Mouse (Mus musculus): ENCODE measurements around the gene Npas3. TPM values are rescaled to one million over a fixed set of nuclear protein-coding genes. Genes with fewer than 3 reads are reported as not detected.

The Npas3 gene
- polyA plus RNA-seq, 1 experiment, result not detected

DNA sequence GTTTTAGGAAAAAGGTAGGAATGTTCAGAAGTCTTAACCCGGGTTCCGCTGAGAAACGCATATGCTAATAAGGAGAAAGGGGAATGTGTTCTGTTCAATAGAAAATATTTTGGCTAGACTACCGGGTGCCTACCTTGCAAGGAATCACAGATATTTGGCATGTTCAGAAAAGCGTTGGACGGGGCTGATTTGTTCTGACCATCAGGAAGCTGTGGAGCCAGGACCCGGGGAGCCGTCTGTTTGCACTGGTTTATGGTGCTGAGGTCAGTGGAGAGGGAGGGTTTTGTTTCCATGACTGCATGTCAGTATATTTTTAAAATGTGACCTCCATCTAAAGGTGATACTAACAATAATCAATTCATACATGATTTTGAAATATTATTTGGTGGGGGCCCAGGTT is 43.5 kb downstream of the Npas3 start:
- Histone ChIP-seq H3K4me1 (ENCODE audit: control insufficient read depth) (no peaks in the 10 kb centered on the region), H3K27me3 (ENCODE audit: control insufficient read depth) (no peaks in the 10 kb centered on the region), H3K36me3 (ENCODE audit: control insufficient read depth) (no peaks in the 10 kb centered on the region), H3K4me3 (replicated peaks) (no peak overlapping the region), H3K9me3 (ENCODE audit: control insufficient read depth, low read length) (peaks cover 4% of the 10 kb centered on the region; the same call in 1 of the 2 replicates)
- TF ChIP-seq TAL1 (IDR thresholded peaks at IDR 0.05; ENCODE audit: low read length), result no peak

DNA sequence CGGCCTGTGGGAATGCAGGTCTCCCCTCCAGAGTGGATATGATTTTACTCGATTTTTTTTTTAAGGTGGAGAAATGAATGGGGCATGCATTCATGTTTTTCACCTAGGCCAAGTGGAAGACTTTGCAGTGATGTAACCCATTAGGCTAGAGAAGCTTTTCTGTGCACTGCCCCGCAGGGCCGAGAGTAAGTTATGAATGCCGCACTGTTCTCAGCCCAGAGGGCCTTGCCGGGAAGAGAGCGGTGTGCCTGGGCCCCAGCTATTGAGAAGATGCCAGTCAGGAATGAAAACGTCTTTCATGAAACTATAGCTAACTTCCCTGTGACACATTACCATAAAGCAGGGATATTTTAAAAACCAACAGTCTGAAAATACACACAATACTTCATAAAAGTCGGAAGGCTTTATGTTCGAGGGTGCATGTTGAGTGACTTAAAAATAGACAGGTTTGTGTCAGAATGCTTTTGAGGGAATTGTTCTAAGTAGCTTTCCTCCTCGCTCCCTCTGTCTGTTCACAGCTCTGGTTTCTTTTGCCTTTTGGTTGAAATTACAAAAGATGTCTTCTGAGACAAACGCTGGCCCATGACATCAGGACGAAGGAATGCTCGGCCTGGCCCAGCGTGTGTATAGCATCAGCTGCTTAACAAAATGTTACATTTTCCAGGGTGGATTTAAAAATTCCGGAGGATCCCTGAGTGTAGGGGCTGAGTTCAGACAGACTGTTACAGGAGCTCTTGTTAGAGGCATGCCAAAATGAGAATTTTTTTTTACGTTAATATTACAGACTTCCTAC is 44.2 kb downstream of the Npas3 start:
- H3K4me3 ChIP-seq (replicated peaks), result no peak overlapping the region
- no peaks in the 10 kb centered on the region for H3K27me3 ChIP-seq (ENCODE audit: control insufficient read depth)
- H3K36me3 ChIP-seq (ENCODE audit: control insufficient read depth), result no peaks in the 10 kb centered on the region
- no peaks in the 10 kb centered on the region for H3K4me1 ChIP-seq (ENCODE audit: control insufficient read depth)
- peaks cover 4% of the 10 kb centered on the region; the same call in 1 of the 2 replicates for H3K9me3 ChIP-seq (ENCODE audit: control insufficient read depth, low read length)
- no peak for TF ChIP-seq GATA1 (IDR thresholded peaks at IDR 0.05; ENCODE audit: low read length)
- no peak for TF ChIP-seq TAL1 (IDR thresholded peaks at IDR 0.05; ENCODE audit: low read length)

DNA sequence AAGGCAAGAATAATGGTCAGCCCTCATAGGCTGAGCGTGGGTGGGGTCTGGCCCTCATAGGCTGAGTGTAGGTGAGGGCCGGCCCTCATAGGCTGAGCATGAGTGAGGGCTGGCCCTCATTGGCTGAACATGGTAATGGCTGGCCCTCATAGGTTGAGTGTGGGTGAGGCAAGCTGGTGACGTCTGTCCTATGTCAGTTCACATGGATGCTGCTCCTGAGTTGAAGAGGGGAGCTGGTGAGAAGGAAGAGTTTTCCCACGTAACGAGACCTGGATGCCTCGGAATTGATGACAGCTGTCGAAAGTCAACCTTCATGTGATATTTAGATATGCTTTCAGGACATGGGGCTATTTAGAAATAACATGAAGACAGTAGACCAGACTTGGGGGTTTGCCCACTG is 45.5 kb downstream of the Npas3 start:
- Histone ChIP-seq H3K4me1 (ENCODE audit: control insufficient read depth) (no peaks in the 10 kb centered on the region), H3K27me3 (ENCODE audit: control insufficient read depth) (no peaks in the 10 kb centered on the region), H3K4me3 (replicated peaks) (no peak overlapping the region), H3K36me3 (ENCODE audit: control insufficient read depth) (no peaks in the 10 kb centered on the region), H3K9me3 (ENCODE audit: control insufficient read depth, low read length) (peaks cover 4% of the 10 kb centered on the region; the same call in 1 of the 2 replicates)
- TF ChIP-seq TAL1 (IDR thresholded peaks at IDR 0.05; ENCODE audit: low read length) (no peak), GATA1 (IDR thresholded peaks at IDR 0.05; ENCODE audit: low read length) (no peak)

DNA sequence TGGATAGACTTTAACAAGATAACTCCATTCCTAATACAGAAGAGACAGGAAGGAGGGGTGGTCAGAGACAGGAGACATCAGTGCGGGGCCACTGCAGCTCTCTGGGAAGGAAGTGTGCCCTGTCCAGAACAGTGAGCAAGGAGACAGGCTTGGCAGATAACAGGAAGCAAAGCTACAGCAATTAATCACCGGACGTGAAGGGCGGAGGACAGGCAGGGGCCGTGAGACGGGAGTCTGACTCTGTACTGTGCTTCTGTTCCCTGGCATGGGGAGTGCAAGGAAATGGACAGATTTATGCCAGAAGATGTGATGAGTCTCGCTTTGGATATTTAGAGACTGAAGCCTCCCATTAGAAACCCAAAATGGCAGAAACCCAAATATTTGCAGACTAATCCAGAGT is 47.3 kb downstream of the Npas3 start:
- TF ChIP-seq TAL1 (IDR thresholded peaks at IDR 0.05; ENCODE audit: low read length), result no peak
- TF ChIP-seq GATA1 (IDR thresholded peaks at IDR 0.05; ENCODE audit: low read length), result no peak
- H3K27me3 ChIP-seq (ENCODE audit: control insufficient read depth), result no peaks in the 10 kb centered on the region
- H3K9me3 ChIP-seq (ENCODE audit: control insufficient read depth, low read length), result peaks cover 4% of the 10 kb centered on the region; the same call in 1 of the 2 replicates
- H3K4me3 ChIP-seq (replicated peaks), result no peak overlapping the region
- H3K36me3 ChIP-seq (ENCODE audit: control insufficient read depth), result no peaks in the 10 kb centered on the region
- H3K4me1 ChIP-seq (ENCODE audit: control insufficient read depth), result no peaks in the 10 kb centered on the region

DNA sequence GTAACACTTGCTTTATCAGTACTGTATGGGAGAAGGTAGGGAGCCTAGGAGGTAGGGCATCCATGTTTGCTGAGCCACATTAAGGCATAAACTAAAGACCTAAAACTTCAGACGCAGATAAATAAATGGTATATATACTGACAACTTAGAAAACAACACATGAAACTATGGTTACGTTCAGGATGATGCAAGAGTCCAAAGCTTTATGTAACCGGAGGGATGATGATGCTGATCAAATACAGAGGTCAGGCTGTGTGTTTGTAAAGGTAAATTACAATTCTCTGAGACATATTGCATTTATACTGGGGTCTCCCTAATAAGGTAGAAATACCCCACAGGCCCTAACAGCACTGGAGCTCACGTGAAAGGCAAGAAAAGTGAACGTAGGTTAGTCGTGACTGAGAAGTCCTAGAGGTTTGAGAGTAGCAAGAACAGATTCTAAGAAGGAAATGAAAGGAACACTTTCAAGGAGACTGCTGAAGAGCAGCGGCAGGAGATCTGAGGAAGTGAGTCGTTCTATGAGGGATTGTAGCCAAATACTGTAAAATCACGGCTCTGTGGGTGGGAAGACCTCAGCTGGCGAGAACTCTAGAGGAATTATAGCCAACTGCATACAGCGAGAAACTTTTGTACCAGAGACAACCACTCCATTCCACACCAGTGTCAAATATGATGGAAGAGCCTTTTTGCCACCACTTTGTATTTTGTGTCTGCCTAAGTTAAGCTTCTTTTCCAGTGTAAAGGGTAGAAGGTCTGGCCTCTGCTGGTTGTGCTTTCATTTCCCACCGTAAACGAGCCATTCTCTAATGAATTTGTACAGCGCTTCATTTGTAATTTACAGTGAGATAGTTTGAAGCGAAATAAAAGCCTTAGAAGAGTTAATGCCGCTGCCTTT is 49.7 kb downstream of the Npas3 start:
- H3K4me3 ChIP-seq (replicated peaks), result no peak overlapping the region
- no peaks in the 10 kb centered on the region for H3K4me1 ChIP-seq (ENCODE audit: control insufficient read depth)
- H3K9me3 ChIP-seq (ENCODE audit: control insufficient read depth, low read length), result no peaks in the 10 kb centered on the region
- no peaks in the 10 kb centered on the region for H3K27me3 ChIP-seq (ENCODE audit: control insufficient read depth)
- H3K36me3 ChIP-seq (ENCODE audit: control insufficient read depth), result no peaks in the 10 kb centered on the region
- TF ChIP-seq GATA1 (IDR thresholded peaks at IDR 0.05; ENCODE audit: low read length) (no peak), TAL1 (IDR thresholded peaks at IDR 0.05; ENCODE audit: low read length) (no peak)

DNA sequence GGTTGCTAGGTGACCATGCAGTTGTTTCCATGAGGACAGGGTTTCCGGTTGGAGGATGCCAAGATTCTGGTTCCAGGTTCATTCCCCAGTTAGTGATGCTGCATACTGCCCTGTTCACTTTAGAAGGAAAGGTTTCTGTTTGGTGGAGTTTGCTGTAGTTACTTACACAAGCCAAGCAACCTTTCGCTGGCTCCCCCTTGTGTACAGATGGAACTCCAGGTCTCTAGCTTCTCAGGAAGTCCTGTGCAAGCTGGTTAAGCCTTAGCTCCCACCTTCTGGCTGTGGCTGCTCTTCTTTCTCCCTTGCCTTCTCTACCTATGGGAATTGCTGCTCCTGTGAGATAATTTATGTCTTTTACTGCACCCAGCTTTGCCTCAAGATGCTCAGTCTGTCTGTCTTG is 52.5 kb downstream of the Npas3 start:
- TF ChIP-seq GATA1 (IDR thresholded peaks at IDR 0.05; ENCODE audit: low read length) (no peak), TAL1 (IDR thresholded peaks at IDR 0.05; ENCODE audit: low read length) (no peak)
- no peaks in the 10 kb centered on the region for H3K36me3 ChIP-seq (ENCODE audit: control insufficient read depth)
- H3K9me3 ChIP-seq (ENCODE audit: control insufficient read depth, low read length), result no peaks in the 10 kb centered on the region
- no peaks in the 10 kb centered on the region for H3K27me3 ChIP-seq (ENCODE audit: control insufficient read depth)
- no peak overlapping the region for H3K4me3 ChIP-seq (replicated peaks)
- H3K4me1 ChIP-seq (ENCODE audit: control insufficient read depth), result no peaks in the 10 kb centered on the region

DNA sequence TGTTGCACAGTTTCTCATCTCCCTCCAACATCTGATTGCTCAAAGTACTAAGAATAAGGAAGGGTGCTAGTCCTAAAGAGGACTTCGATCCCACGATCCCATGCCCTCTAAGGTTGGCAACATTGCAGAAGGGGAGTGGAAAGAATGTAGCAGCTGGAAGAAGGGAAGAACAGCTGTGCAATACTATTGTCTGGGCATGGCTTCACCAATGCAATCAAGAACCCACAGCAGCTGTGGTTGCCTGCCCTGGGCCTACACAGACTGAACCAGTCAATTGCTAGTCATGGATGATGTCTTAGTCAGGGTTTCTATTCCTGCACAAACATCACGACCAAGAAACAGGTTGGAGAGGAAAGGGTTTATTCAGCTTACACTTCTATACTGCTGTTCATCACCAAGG is 53.7 kb downstream of the Npas3 start:
- TF ChIP-seq GATA1 (IDR thresholded peaks at IDR 0.05; ENCODE audit: low read length), result no peak
- TF ChIP-seq TAL1 (IDR thresholded peaks at IDR 0.05; ENCODE audit: low read length), result no peak
- Histone ChIP-seq H3K4me3 (replicated peaks) (no peak overlapping the region), H3K9me3 (ENCODE audit: control insufficient read depth, low read length) (no peaks in the 10 kb centered on the region), H3K4me1 (ENCODE audit: control insufficient read depth) (no peaks in the 10 kb centered on the region), H3K27me3 (ENCODE audit: control insufficient read depth) (no peaks in the 10 kb centered on the region), H3K36me3 (ENCODE audit: control insufficient read depth) (no peaks in the 10 kb centered on the region)

DNA sequence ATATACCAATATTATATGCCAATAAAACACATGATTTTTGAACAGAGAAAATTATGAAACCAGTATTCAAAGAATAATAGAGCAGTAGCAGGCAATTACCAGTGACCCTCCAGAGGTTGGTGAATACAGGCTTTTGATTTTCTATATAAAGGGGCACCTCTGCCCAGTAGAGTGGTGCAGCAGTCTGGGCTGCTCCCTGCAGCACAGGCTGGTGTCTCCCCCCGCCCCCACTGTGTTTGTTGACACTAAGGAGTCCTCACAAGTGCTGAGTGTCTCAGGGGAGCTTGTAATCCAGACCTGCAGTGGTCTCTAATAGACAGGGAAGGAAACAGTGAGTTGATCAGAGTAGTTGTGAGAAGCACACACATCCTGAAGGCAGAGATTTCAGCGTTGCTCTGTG is 68.2 kb downstream of the Npas3 start:
- Histone ChIP-seq H3K9me3 (ENCODE audit: control insufficient read depth, low read length) (no peaks in the 10 kb centered on the region; the same call in 1 of the 2 replicates), H3K4me1 (ENCODE audit: control insufficient read depth) (no peaks in the 10 kb centered on the region), H3K36me3 (ENCODE audit: control insufficient read depth) (no peaks in the 10 kb centered on the region), H3K4me3 (replicated peaks) (no peak overlapping the region), H3K27me3 (ENCODE audit: control insufficient read depth) (no peaks in the 10 kb centered on the region)
- TF ChIP-seq TAL1 (IDR thresholded peaks at IDR 0.05; ENCODE audit: low read length) (no peak), GATA1 (IDR thresholded peaks at IDR 0.05; ENCODE audit: low read length) (no peak)

DNA sequence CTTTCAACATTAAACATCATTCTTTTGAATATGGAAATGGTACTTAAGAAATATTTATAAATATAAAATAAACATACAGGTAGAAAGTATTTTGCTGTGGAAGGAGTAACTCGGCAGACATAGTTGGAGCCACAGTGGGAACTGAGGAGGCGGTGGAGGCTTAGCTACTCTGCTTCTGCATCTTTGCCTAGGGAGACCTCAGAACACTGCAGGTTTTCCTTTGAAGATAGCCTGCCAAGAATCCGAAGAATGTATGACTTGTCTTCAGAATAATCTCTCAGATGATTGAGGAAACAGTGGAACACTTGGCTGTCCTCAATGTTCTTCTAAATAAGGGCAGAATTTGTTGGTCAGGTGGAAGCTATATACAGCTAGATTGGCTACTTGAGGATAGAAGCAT is 69.3 kb downstream of the Npas3 start:
- Histone ChIP-seq H3K9me3 (ENCODE audit: control insufficient read depth, low read length) (no peaks in the 10 kb centered on the region; the same call in 1 of the 2 replicates), H3K4me3 (replicated peaks) (no peak overlapping the region), H3K27me3 (ENCODE audit: control insufficient read depth) (no peaks in the 10 kb centered on the region), H3K4me1 (ENCODE audit: control insufficient read depth) (no peaks in the 10 kb centered on the region), H3K36me3 (ENCODE audit: control insufficient read depth) (no peaks in the 10 kb centered on the region)
- TF ChIP-seq GATA1 (IDR thresholded peaks at IDR 0.05; ENCODE audit: low read length) (no peak), TAL1 (IDR thresholded peaks at IDR 0.05; ENCODE audit: low read length) (no peak)
